12 mouse cellular contexts compared by ENCODE assay signal in the genomic region with DNA sequence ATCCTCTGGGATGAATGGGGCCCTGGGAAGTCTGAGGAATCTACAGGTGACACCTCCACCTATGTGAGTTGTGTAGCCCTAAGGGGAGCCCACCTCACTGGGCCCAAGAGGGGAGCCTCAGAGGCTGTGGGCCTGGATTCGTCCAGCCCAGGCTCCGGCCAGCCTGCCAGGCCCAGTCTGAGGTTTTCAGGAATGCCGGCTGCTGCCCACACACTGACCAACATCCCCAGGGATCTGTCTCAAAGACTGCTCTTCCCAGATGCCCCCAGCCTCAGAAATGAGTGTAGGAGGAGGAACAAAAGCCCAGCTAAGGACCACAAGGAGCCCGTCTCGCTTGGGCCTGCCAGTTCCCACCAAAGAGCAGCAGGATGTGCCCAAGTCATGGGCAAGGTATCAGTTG. TPM values are rescaled to one million over a fixed set of nuclear protein-coding genes. Genes with fewer than 3 reads are reported as not detected.
DNase-seq lines count a peak whose midpoint lies in the region; ATAC-seq lines count a peak whose summit lies in the region.
"Had no signal": no experiment of that assay in that cellular context is flagged by ENCODE, and none has a peak within 500 bp of the region (broad histone marks: within the 10 kb centered on the region; RNA-seq: fewer than 3 reads in every experiment).

No protein-coding gene starts in this region.

- H3K9me3 ChIP-seq in heart, embryonic 16.5 days (replicated peaks; ENCODE audit: control insufficient read depth, low read length) = no peaks in the 10 kb centered on the region
- no peaks in the 10 kb centered on the region for H3K9me3 ChIP-seq in lung, embryonic 16.5 days (ENCODE audit: control insufficient read depth, low read length)
- no peaks in the 10 kb centered on the region for H3K9me3 ChIP-seq in intestine, embryonic 16.5 days (ENCODE audit: control insufficient read depth, low read length)
- no peaks in the 10 kb centered on the region for H3K9me3 ChIP-seq in stomach, embryonic 16.5 days (replicated peaks; ENCODE audit: control insufficient read depth, low read length)
- H3K9me3 ChIP-seq: hindbrain, embryonic 15.5 days had no signal

- no peak overlapping the region for H3K4me3 ChIP-seq in heart, embryonic 16.5 days (ENCODE audit: low read length)
- no peak overlapping the region for H3K4me3 ChIP-seq in lung, embryonic 16.5 days (ENCODE audit: low read length)
- H3K4me3 ChIP-seq in intestine, embryonic 16.5 days (ENCODE audit: low read length) = no peak overlapping the region
- no peak overlapping the region for H3K4me3 ChIP-seq in stomach, embryonic 16.5 days (replicated peaks; ENCODE audit: low read length)
- H3K4me3 ChIP-seq: hindbrain, embryonic 15.5 days had no signal

- H3K4me1 ChIP-seq in heart, embryonic 16.5 days (ENCODE audit: control insufficient read depth, insufficient read depth, low read length) = peaks cover 28% of the 10 kb centered on the region
- H3K4me1 ChIP-seq in lung, embryonic 16.5 days (replicated peaks; ENCODE audit: control insufficient read depth, insufficient read depth, low read length) = peaks cover 13% of the 10 kb centered on the region
- H3K4me1 ChIP-seq in intestine, embryonic 16.5 days (ENCODE audit: control insufficient read depth, insufficient read depth, low read length) = peaks cover 34% of the 10 kb centered on the region
- H3K4me1 ChIP-seq in stomach, embryonic 16.5 days (ENCODE audit: control insufficient read depth, insufficient read depth, low read length) = peaks cover 12% of the 10 kb centered on the region

- peak overlapping the region; percentile 69 for H3K9ac ChIP-seq in heart, embryonic 16.5 days (ENCODE audit: low read length)
- H3K9ac ChIP-seq in lung, embryonic 16.5 days (ENCODE audit: low read length) = 0 out of 2 replicates have a peak overlapping the region, but pooled peaks have one; percentile 66
- H3K9ac ChIP-seq in intestine, embryonic 16.5 days (ENCODE audit: low read depth, low read length) = peak overlapping the region; percentile 12; the same call in 1 of the 2 replicates
- peak overlapping the region; percentile 31; the same call in 1 of the 2 replicates for H3K9ac ChIP-seq in stomach, embryonic 16.5 days (ENCODE audit: low read length)
- H3K9ac ChIP-seq: hindbrain, embryonic 15.5 days had no signal

- ATAC-seq in heart, embryonic 16.5 days (replicated peaks; ENCODE audit: extremely low read depth, insufficient read depth, low FRiP score) = no peak
- no peak for ATAC-seq in lung, embryonic 16.5 days (ENCODE audit: low read depth)
- ATAC-seq in intestine, embryonic 16.5 days = no peak
- no peak for ATAC-seq in stomach, embryonic 16.5 days (ENCODE audit: insufficient read depth, low FRiP score)

- WGBS in heart, embryonic 16.5 days = 72% methylated on average over 5 of the region's 5 CpGs
- 92% methylated on average over 5 of the region's 5 CpGs for WGBS in lung, embryonic 16.5 days
- 88% methylated on average over 5 of the region's 5 CpGs for WGBS in intestine, embryonic 16.5 days
- 90% methylated on average over 5 of the region's 5 CpGs for WGBS in stomach, embryonic 16.5 days

- no peak overlapping the region for H3K4me2 ChIP-seq in heart, embryonic 16.5 days (ENCODE audit: low read depth, low read length)
- H3K4me2 ChIP-seq in lung, embryonic 16.5 days (ENCODE audit: low read depth, low read length) = no peak overlapping the region
- no peak overlapping the region for H3K4me2 ChIP-seq in intestine, embryonic 16.5 days (ENCODE audit: low read depth, low read length)
- no peak overlapping the region for H3K4me2 ChIP-seq in stomach, embryonic 16.5 days (ENCODE audit: low read depth, low read length)
- H3K4me2 ChIP-seq: hindbrain, embryonic 15.5 days had no signal

- no peaks in the 10 kb centered on the region for H3K27me3 ChIP-seq in heart, embryonic 16.5 days (ENCODE audit: control insufficient read depth, insufficient read depth, low read length)
- no peaks in the 10 kb centered on the region for H3K27me3 ChIP-seq in lung, embryonic 16.5 days (ENCODE audit: control insufficient read depth, insufficient read depth, low read depth, low read length)
- no peaks in the 10 kb centered on the region for H3K27me3 ChIP-seq in intestine, embryonic 16.5 days (replicated peaks; ENCODE audit: control insufficient read depth, insufficient read depth, low read length)
- no peaks in the 10 kb centered on the region for H3K27me3 ChIP-seq in stomach, embryonic 16.5 days (ENCODE audit: control insufficient read depth, insufficient read depth, low read length)
- H3K27me3 ChIP-seq: hindbrain, embryonic 15.5 days had no signal

- no peak for DNase-seq in heart, postnatal 25 days (ENCODE audit: low spot score)
- no peak for DNase-seq in lung, postnatal 10 days
- DNase-seq in T-cell, adult 2 months (ENCODE audit: low spot score) = no peak
- no peak for DNase-seq in cerebellum, adult 9-10 months
- DNase-seq: lung, postnatal 36 days; right cerebral cortex, postnatal 14 days had no signal

- H3K36me3 ChIP-seq in heart, embryonic 16.5 days (ENCODE audit: control insufficient read depth, insufficient read depth) = no peaks in the 10 kb centered on the region
- H3K36me3 ChIP-seq in lung, embryonic 16.5 days (ENCODE audit: control insufficient read depth, insufficient read depth, low read length) = no peaks in the 10 kb centered on the region
- no peaks in the 10 kb centered on the region for H3K36me3 ChIP-seq in intestine, embryonic 16.5 days (ENCODE audit: control insufficient read depth, insufficient read depth, low read length)
- H3K36me3 ChIP-seq in stomach, embryonic 16.5 days (ENCODE audit: control insufficient read depth, insufficient read depth, low read length) = no peaks in the 10 kb centered on the region
- H3K36me3 ChIP-seq: hindbrain, embryonic 15.5 days had no signal

- peak overlapping the region; percentile 96 for H3K27ac ChIP-seq in heart, embryonic 16.5 days (ENCODE audit: low read length)
- peak overlapping the region; percentile 95; the same call in 1 of the 2 replicates for H3K27ac ChIP-seq in lung, embryonic 16.5 days (ENCODE audit: low read length)
- peak overlapping the region; percentile 30; the same call in 1 of the 2 replicates for H3K27ac ChIP-seq in intestine, embryonic 16.5 days (ENCODE audit: low read length)
- H3K27ac ChIP-seq in stomach, embryonic 16.5 days (ENCODE audit: low read length) = no peak overlapping the region

- intact Hi-C loops in heart, postnatal 25 days (cut with DNase I) = no loop called here

RNA-seq across cellular contexts. Expression of a gene that starts 45.9 kb away (rescaled TPM):
- polyA plus RNA-seq in heart, embryonic 16.5 days (2015; fragmentation: Nextera tagmentation; extraction: Ambion mirVana) = 12.8 and 13.7 TPM in 2 replicates
- 10 to 100 TPM in 1 of 2 experiments, 1 to 10 TPM in 1; 9.8 to 13.6 TPM for total RNA-seq in heart, postnatal 25 days (2021)
- 6.8 and 8.6 TPM in 2 replicates for polyA plus RNA-seq in lung, embryonic 16.5 days (2015; fragmentation: Nextera tagmentation; extraction: Ambion mirVana)
- 3.9 and 8.1 TPM in 2 replicates for polyA plus RNA-seq in intestine, embryonic 16.5 days (2015; fragmentation: Nextera tagmentation; extraction: Ambion mirVana)
- polyA plus RNA-seq in stomach, embryonic 16.5 days (2015; fragmentation: Nextera tagmentation; extraction: Ambion mirVana) = 3.0 and 3.3 TPM in 2 replicates

RNA-seq across cellular contexts. Expression of a gene that starts 49.2 kb away (rescaled TPM):
- polyA plus RNA-seq in heart, embryonic 16.5 days (2015; fragmentation: Nextera tagmentation; extraction: Ambion mirVana) = not detected in 2 replicates
- total RNA-seq in heart, postnatal 25 days (2021) = not detected
- not detected in 2 replicates for polyA plus RNA-seq in lung, embryonic 16.5 days (2015; fragmentation: Nextera tagmentation; extraction: Ambion mirVana)
- polyA plus RNA-seq in intestine, embryonic 16.5 days (2015; fragmentation: Nextera tagmentation; extraction: Ambion mirVana) = 0.15 and 0.40 TPM in 2 replicates
- 0.23 TPM in 1 of 2 replicates, not detected in the other for polyA plus RNA-seq in stomach, embryonic 16.5 days (2015; fragmentation: Nextera tagmentation; extraction: Ambion mirVana)
- total RNA-seq: left cerebral cortex, postnatal 10 days had no signal
- polyA plus RNA-seq: hindbrain, embryonic 15.5 days had no signal

Comparison
In these comparisons a context has a peak if more than half of its experiments do, and no peak if none do; other contexts are left out.
1. H3K9ac ChIP-seq: peak in every context shown above with its lines; median percentile 69 in heart, embryonic 16.5 days; 66 in lung, embryonic 16.5 days; 31 in stomach, embryonic 16.5 days; 12 in intestine, embryonic 16.5 days.